In genomic region chr12:52186963-52187590, GRCm38 (mm10) we compare ENCODE assay signal across 11 mouse cellular contexts.
A peak's percentile ranks its signal among the peaks of the same experiment; 100 is the strongest.
DNase-seq lines count a peak whose midpoint lies in the region; ATAC-seq and TF ChIP-seq lines count a peak whose summit lies in the region.
"Had no signal": no experiment of that assay in that cellular context is flagged by ENCODE, and none has a peak within 500 bp of the region (broad histone marks: within the 10 kb centered on the region; RNA-seq: fewer than 3 reads in every experiment).

No protein-coding gene starts in this region.

- WGBS in neural tube, embryonic 13.5 days: 51% methylated on average over 5 of the region's 5 CpGs
- 32% methylated on average over 5 of the region's 5 CpGs for WGBS in neural tube, embryonic 15.5 days
- 80% methylated on average over 5 of the region's 5 CpGs for WGBS in intestine, postnatal 0 days

- H3K9me3 ChIP-seq in neural tube, embryonic 13.5 days: no peaks in the 10 kb centered on the region
- H3K9me3 ChIP-seq in neural tube, embryonic 15.5 days (replicated peaks): no peaks in the 10 kb centered on the region
- no peaks in the 10 kb centered on the region for H3K9me3 ChIP-seq in intestine, postnatal 0 days (ENCODE audit: control insufficient read depth)

- peaks cover 12% of the 10 kb centered on the region for H3K4me1 ChIP-seq in neural tube, embryonic 13.5 days (replicated peaks)
- H3K4me1 ChIP-seq in neural tube, embryonic 15.5 days: peaks cover 11% of the 10 kb centered on the region
- H3K4me1 ChIP-seq in intestine, postnatal 0 days (replicated peaks; ENCODE audit: control insufficient read depth, insufficient read depth, low read length): no peaks in the 10 kb centered on the region

- no peak overlapping the region for H3K9ac ChIP-seq in neural tube, embryonic 13.5 days
- no peak overlapping the region for H3K9ac ChIP-seq in neural tube, embryonic 15.5 days (replicated peaks)
- no peak overlapping the region for H3K9ac ChIP-seq in intestine, postnatal 0 days (ENCODE audit: low read depth, low read length)

- peak; percentile 8 to 25 for DNase-seq in cerebellum, postnatal 10 days
- DNase-seq in cerebellum, adult 11-12 months: no peak
- no peak for DNase-seq in neural tube, embryonic 10.5 days (ENCODE audit: extremely low spot score, low spot score)
- DNase-seq in layer of hippocampus, adult 2 months (ENCODE audit: low spot score in 2 of 2): peak; percentile 60 to 86
- DNase-seq in cerebellum, adult 9-10 months: no peak
- DNase-seq: kidney, postnatal 10 days; thymus, postnatal 14 days had no signal

- TF ChIP-seq CTCF in layer of hippocampus, adult 2 months (conservative IDR thresholded peaks at IDR 0.05): no peak
- no peak for TF ChIP-seq CTCF in intestine, postnatal 0 days (IDR thresholded peaks at IDR 0.05; ENCODE audit: low read depth)

- peak; percentile 40; the same call in 1 of the 2 replicates for ATAC-seq in neural tube, embryonic 13.5 days (ENCODE audit: low read depth)
- ATAC-seq in neural tube, embryonic 15.5 days (ENCODE audit: low FRiP score): peak; percentile 57
- no peak for ATAC-seq in intestine, postnatal 0 days
- ATAC-seq: Patski had no signal

- no peaks in the 10 kb centered on the region for H3K36me3 ChIP-seq in neural tube, embryonic 13.5 days
- H3K36me3 ChIP-seq in neural tube, embryonic 15.5 days: no peaks in the 10 kb centered on the region
- no peaks in the 10 kb centered on the region for H3K36me3 ChIP-seq in intestine, postnatal 0 days (ENCODE audit: control insufficient read depth, insufficient read depth)

- no peaks in the 10 kb centered on the region for H3K27me3 ChIP-seq in neural tube, embryonic 13.5 days
- no peaks in the 10 kb centered on the region for H3K27me3 ChIP-seq in neural tube, embryonic 15.5 days (replicated peaks)
- no peaks in the 10 kb centered on the region for H3K27me3 ChIP-seq in intestine, postnatal 0 days (replicated peaks; ENCODE audit: control insufficient read depth, insufficient read depth, low read length)
- H3K27me3 ChIP-seq: Patski had no signal

- no peak overlapping the region for H3K4me2 ChIP-seq in neural tube, embryonic 13.5 days
- H3K4me2 ChIP-seq in neural tube, embryonic 15.5 days: no peak overlapping the region
- H3K4me2 ChIP-seq in intestine, postnatal 0 days (replicated peaks; ENCODE audit: low read depth): no peak overlapping the region

- no peak overlapping the region for H3K4me3 ChIP-seq in neural tube, embryonic 13.5 days
- no peak overlapping the region for H3K4me3 ChIP-seq in layer of hippocampus, adult 2 months
- H3K4me3 ChIP-seq in neural tube, embryonic 15.5 days (replicated peaks): no peak overlapping the region
- H3K4me3 ChIP-seq in intestine, postnatal 0 days (ENCODE audit: low read depth, low read length): no peak overlapping the region

- no peak overlapping the region; the same call in 1 of the 2 replicates for H3K27ac ChIP-seq in neural tube, embryonic 13.5 days (replicated peaks)
- peak overlapping the region; percentile 69 for H3K27ac ChIP-seq in layer of hippocampus, adult 2 months
- peak overlapping the region; percentile 30; the same call in 1 of the 2 replicates for H3K27ac ChIP-seq in neural tube, embryonic 15.5 days (replicated peaks)
- no peak overlapping the region for H3K27ac ChIP-seq in intestine, postnatal 0 days (ENCODE audit: low read depth, low read length)

Comparison
In these comparisons a context has a peak if more than half of its experiments do, and no peak if none do; other contexts are left out.
1. DNase-seq: peak in cerebellum, postnatal 10 days (2 of 2) and layer of hippocampus, adult 2 months (2 of 2); none in cerebellum, adult 11-12 months (single experiment), neural tube, embryonic 10.5 days (single experiment) and cerebellum, adult 9-10 months (single experiment).
2. H3K27ac ChIP-seq: peak in layer of hippocampus, adult 2 months (single experiment) and neural tube, embryonic 15.5 days (single experiment); none in neural tube, embryonic 13.5 days (single experiment) and intestine, postnatal 0 days (single experiment).